Mouse (Mus musculus) thymus, postnatal 0 days (tissue): ENCODE measurements around the gene Ap3s2. TPM values are rescaled to one million over a fixed set of nuclear protein-coding genes. Genes with fewer than 3 reads are reported as not detected.

Source experiments
- DNase-seq: peaks from one replicate; pipeline ENCODE4 v3.0.0-alpha.2; 2015; ENCODE audit warnings: low spot score
- polyA plus RNA-seq: library from polyadenylated mRNA; unstranded; fragments of >200 nt; fragmentation: Nextera tagmentation; extraction: Ambion mirVana; gene quantifications from 2 replicates; pipeline ENCODE4 v1.2.1, GENCODE M21; 2015

Gene Ap3s2
- polyA plus RNA-seq, 1 experiment from 2014 or later, result 20.7 TPM

GRCm38 (mm10) chr7:79890436-79891221, 29.8 kb downstream of the Ap3s2 start:
- DNase-seq, result no peak

- no peak for DNase-seq
These were observed 31.8 kb downstream of the Ap3s2 start for GRCm38 (mm10) chr7:79888603-79889002.

- DNase-seq, result no peak
These were observed 36.7 kb downstream of the Ap3s2 start for GRCm38 (mm10) chr7:79883613-79884334.

GRCm38 (mm10) chr7:79881901-79882300, 38.5 kb downstream of the Ap3s2 start:
- DNase-seq, result no peak

- DNase-seq, result no peak
These were observed 39.5 kb downstream of the Ap3s2 start for GRCm38 (mm10) chr7:79880998-79881397.

GRCm38 (mm10) chr7:79880033-79880432, 40.4 kb downstream of the Ap3s2 start:
- DNase-seq, result no peak

GRCm38 (mm10) chr7:79878455-79879025, 41.9 kb downstream of the Ap3s2 start:
- DNase-seq, result no peak

- no peak for DNase-seq
These were observed 47.0 kb downstream of the Ap3s2 start for GRCm38 (mm10) chr7:79873407-79873806.

- DNase-seq, result no peak
These were observed 48.6 kb downstream of the Ap3s2 start for GRCm38 (mm10) chr7:79871797-79872345.

- DNase-seq, result no peak
These were observed 51.3 kb downstream of the Ap3s2 start for GRCm38 (mm10) chr7:79869072-79869719.

- no peak for DNase-seq
These were observed 52.0 kb downstream of the Ap3s2 start for GRCm38 (mm10) chr7:79868475-79868874.

GRCm38 (mm10) chr7:79867861-79868260, 52.6 kb downstream of the Ap3s2 start:
- no peak for DNase-seq

- no peak for DNase-seq
These were observed 54.0 kb downstream of the Ap3s2 start for GRCm38 (mm10) chr7:79866294-79867000.

GRCm38 (mm10) chr7:79861794-79862193, 58.7 kb downstream of the Ap3s2 start:
- no peak for DNase-seq

GRCm38 (mm10) chr7:79860811-79861210, 59.6 kb downstream of the Ap3s2 start, which contains the start of gene Anpep:
Anpep (minus strand) TSS chr7:79861059.
- no peak for DNase-seq

- no peak for DNase-seq
These were observed 61.4 kb downstream of the Ap3s2 start for GRCm38 (mm10) chr7:79858956-79859630.

GRCm38 (mm10) chr7:79858202-79858934, 62.1 kb downstream of the Ap3s2 start:
- DNase-seq, result no peak

GRCm38 (mm10) chr7:79856305-79856704, 64.1 kb downstream of the Ap3s2 start:
- no peak for DNase-seq
